Mouse (Mus musculus) heart, adult 2 months (tissue): Measurements from ENCODE around the gene 4930505A04Rik. TPM values are rescaled to one million over a fixed set of nuclear protein-coding genes. Genes with fewer than 3 reads are reported as not detected.
A peak's percentile ranks its signal among the peaks of the same experiment; 100 is the strongest.

Source experiments
- DNase-seq, 2 experiments: peaks; one replicate each; pipeline ENCODE4 v3.0.0; 2021
- H3K27ac ChIP-seq: fragments of 200-600 bp; 2 replicates; pipeline ENCODE4 v1.8.1; 2022
- H3K27me3 ChIP-seq: fragments of 200-500 bp; 2 replicates; pipeline ENCODE4 v1.6.1; 2012; ENCODE audit warnings: mild to moderate bottlenecking, low read length, inconsistent platforms, mixed read lengths; ENCODE audit not compliant: control insufficient read depth, insufficient read depth
- H3K36me3 ChIP-seq: fragments of 200-500 bp; 2 replicates; pipeline ENCODE4 v1.6.1; 2012; ENCODE audit warnings: low read length, inconsistent platforms; ENCODE audit not compliant: control insufficient read depth, insufficient read depth
- H3K4me1 ChIP-seq: fragments of 200-500 bp; 2 replicates; pipeline ENCODE4 v1.6.1; 2011; ENCODE audit warnings: low read length; ENCODE audit not compliant: control insufficient read depth, insufficient read depth
- H3K4me3 ChIP-seq: fragments of 200-600 bp; 2 replicates; pipeline ENCODE4 v1.8.1; 2022
- H3K79me2 ChIP-seq: fragments of 200-500 bp; replicated peaks from 2 replicates; pipeline ENCODE4 v1.6.1; 2012; ENCODE audit warnings: mild to moderate bottlenecking, inconsistent platforms, low read length, moderate library complexity, mixed read lengths; ENCODE audit not compliant: control insufficient read depth, insufficient read depth
- H3K9ac ChIP-seq: fragments of 200-500 bp; 2 replicates; pipeline ENCODE4 v1.6.1; 2012; ENCODE audit warnings: low read depth, mild to moderate bottlenecking, control low read depth, inconsistent platforms, low read length, mixed read lengths
- CTCF ChIP-seq: fragments of 200-600 bp; IDR thresholded peaks from 2 replicates; pipeline ENCODE4 v1.8.1; 2022; ENCODE audit warnings: antibody characterized with exemption, mild to moderate bottlenecking, moderate library complexity
- EP300 ChIP-seq: fragments of 200-500 bp; IDR thresholded peaks from 2 replicates; pipeline ENCODE4 v1.6.1; 2011; ENCODE audit warnings: low read depth, low read length, control low read depth; ENCODE audit not compliant: insufficient read depth
- POLR2A ChIP-seq: fragments of 200-500 bp; IDR thresholded peaks from 2 replicates; pipeline ENCODE4 v1.6.1; 2011; ENCODE audit warnings: mild to moderate bottlenecking, low read depth, low read length, control low read depth; ENCODE audit not compliant: insufficient read depth
- WGBS: fragments of 180-500 bp; shearing (Covaris S2); methylation state at CpG from one replicate; pipeline ENCODE4 v1.1.7; 2018; 5-methylcytosine and 5-hydroxymethylcytosine counted together
- intact Hi-C: fragments of 180-260 bp; cut with DNase I; formaldehyde crosslinking; loops from one replicate; pipeline ENCODE4 v1.15.1; 2025
- long read RNA-seq: library from polyadenylated mRNA; stranded (forward); transcript quantifications from one replicate; pipeline ENCODE4 v2.0.0, GENCODE M21; 2021
- polyA plus RNA-seq: library from polyadenylated mRNA; depleted of rRNA; stranded (reverse); fragments of >200 nt; gene quantifications from 2 replicates; pipeline ENCODE4 v1.2.3, GENCODE M21; 2012; rRNA removed
- total RNA-seq, 2 experiments: library from RNA; stranded (reverse); gene quantifications; 2 replicates each; pipeline ENCODE4 v1.2.3; 2021

The 4930505A04Rik gene
- total RNA-seq (not detected), polyA plus RNA-seq (not detected in 2 replicates)
- long read RNA-seq: 0 reads

DNA sequence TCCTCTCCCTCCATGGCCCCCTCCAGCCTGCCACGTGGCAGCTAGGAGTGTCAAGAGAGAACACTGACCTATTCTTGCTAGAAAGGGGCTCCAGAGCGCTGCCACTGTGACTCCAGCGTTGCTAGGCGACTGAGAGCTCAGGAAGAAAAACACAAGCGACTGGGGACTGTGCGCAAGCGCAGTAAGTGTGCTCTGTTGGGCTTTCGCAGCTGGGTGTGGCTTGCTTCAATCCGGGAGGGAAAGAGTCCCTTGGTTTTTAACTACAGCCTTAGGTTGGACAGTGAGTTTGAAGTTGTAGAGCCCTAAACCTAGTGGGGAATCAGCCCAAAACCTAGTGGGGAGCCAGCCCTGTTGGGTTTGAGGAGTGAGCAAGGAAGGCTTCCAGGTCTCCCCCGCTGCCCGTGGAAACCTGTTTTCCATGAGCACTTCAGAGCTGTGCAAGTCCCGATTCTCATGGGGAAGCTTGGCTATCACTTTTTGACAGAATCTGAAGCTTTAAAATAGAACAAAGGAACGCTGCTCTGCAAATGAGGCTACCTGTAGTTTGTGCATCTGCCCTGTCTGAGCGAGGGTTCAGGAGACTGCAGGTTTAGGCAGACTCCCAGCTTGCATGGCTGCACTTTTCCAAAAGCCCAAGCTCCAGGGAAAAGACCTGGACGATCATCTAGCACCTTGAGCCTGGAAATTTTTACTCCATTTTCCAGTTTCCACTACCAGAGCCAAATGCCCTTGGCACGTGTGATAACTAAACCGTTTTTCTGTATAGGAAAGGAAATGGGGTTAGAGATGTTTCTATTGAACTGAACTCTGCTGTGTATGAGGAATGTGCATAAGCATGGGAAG lies at the start of gene 4930505A04Rik:
TSS of gene 4930505A04Rik (minus strand) at position 77 of the 843 bp plus-strand sequence.
- WGBS: 3% methylated on average over 17 of the region's 17 CpGs
- peak within 1 kb of the TSS; percentile 85 for H3K27ac ChIP-seq
- H3K36me3 ChIP-seq: peaks cover 2% of the 10 kb centered on the region; the same call in 1 of the 2 replicates
- intact Hi-C loops: loop anchor here (1.0 to 10.0 kb wide), 4 partner anchors 45 to 237 kb away; partner anchors contain the start of gene Acyp2
- TF ChIP-seq POLR2A (peak; percentile 81), EP300 (no peak; the same call in 1 of the 2 replicates)
- no peaks in the 10 kb centered on the region for H3K27me3 ChIP-seq
- peaks cover 6% of the 10 kb centered on the region for H3K4me1 ChIP-seq
- peak within 1 kb of the TSS; percentile 49 for H3K4me3 ChIP-seq
- DNase-seq: peak; percentile 80 to 90
- H3K79me2 ChIP-seq: no peaks in the 10 kb centered on the region
- H3K9ac ChIP-seq: peak within 1 kb of the TSS; percentile 62

DNA sequence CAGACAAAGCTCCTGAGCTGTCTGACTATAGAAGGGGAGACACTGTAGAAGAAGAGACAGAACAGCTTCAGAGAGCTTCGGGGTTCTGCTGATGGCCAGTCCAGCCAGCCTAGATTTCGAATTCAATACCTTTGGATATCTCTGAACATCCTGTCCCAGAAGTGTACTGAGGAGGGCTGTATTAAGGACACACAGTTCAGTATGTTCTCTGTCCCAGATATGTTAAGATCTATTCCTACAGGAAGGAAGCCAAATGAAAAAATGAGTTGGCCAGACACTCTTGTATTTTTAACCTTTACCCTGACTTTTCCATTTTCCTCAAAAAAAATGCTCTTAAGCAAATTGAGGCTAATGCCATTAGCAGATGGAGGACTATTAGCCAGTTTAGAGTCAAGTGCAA lies 45.5 kb upstream of the 4930505A04Rik start:
- 35% methylated on average over 2 of the region's 2 CpGs for WGBS
- peaks cover 12% of the 10 kb centered on the region for H3K4me1 ChIP-seq
- peak; percentile 68; the same call in 1 of the 2 replicates for TF ChIP-seq EP300
- TF ChIP-seq CTCF: no peak
- intact Hi-C loops: loop anchor here (1.0 to 5.0 kb wide), 9 partner anchors 32 to 355 kb away; partner anchors contain the start of gene Acyp2
- H3K4me3 ChIP-seq: no peak overlapping the region
- H3K27ac ChIP-seq: peak overlapping the region; percentile 31
- peak in 1 of 2 experiments; percentile 10 for DNase-seq
- no peak overlapping the region for H3K9ac ChIP-seq
- H3K36me3 ChIP-seq: peaks cover 9% of the 10 kb centered on the region
- no peaks in the 10 kb centered on the region for H3K27me3 ChIP-seq
- H3K79me2 ChIP-seq: no peaks in the 10 kb centered on the region

DNA sequence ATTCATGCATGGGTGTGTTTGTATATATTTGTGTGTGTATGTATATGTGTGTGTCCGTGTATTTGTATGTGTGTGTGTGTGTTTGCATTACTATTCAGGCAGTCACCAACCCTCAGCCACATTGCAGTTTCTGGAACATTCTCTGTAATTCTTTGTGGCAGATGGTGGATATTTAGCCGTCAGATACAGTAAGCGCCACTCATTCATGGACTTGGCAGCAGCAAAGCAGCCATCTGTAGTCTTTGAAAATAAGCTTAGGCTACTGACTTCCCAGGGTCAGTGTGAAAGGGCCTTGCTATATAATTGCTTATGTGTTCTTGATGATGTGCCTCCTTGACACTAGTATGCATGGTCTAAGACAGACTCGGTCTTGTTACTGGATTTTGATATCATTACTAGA lies 36.6 kb upstream of the 4930505A04Rik start:
- H3K4me3 ChIP-seq: no peak overlapping the region
- no peaks in the 10 kb centered on the region for H3K4me1 ChIP-seq
- WGBS: 89% methylated on average over 4 of the region's 4 CpGs
- no peak overlapping the region for H3K9ac ChIP-seq
- H3K27me3 ChIP-seq: no peaks in the 10 kb centered on the region
- TF ChIP-seq POLR2A (no peak), CTCF (no peak), EP300 (no peak)
- intact Hi-C loops: no loop called here
- H3K79me2 ChIP-seq: no peaks in the 10 kb centered on the region
- no peak overlapping the region for H3K27ac ChIP-seq
- no peak for DNase-seq
- no peaks in the 10 kb centered on the region for H3K36me3 ChIP-seq

DNA sequence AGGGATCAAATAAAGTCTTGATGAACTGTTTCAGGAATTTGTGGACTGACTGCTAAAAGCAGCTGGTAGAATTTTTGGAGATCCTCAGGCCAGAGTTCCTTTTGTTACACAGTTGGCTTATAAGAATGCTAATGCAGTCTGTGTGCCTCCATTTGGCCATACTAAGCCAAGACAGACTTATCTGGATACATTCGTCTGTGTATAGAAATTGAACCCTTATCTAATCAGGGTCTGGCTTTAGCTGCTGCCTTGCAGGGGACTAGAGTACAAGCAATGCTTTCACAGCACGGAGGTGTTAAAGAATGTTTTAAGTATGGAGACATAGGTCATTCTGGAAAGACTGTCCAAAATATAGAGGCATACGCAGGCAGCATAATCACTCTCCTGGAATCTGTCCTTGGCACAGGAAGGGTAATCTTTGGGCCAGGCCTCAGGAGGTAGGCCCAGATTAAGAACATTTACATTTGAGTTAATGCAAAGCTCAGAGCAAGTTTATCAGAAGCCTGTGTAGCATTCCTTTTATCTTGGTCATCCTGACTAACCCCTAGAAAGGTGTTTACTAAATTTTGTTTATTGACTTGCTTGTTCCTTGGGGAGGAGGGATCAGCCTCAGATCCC lies 27.2 kb upstream of the 4930505A04Rik start:
- no peaks in the 10 kb centered on the region for H3K27me3 ChIP-seq
- H3K27ac ChIP-seq: no peak overlapping the region
- no peaks in the 10 kb centered on the region for H3K36me3 ChIP-seq
- TF ChIP-seq CTCF: no peak
- TF ChIP-seq POLR2A: no peak
- no peak for TF ChIP-seq EP300
- no peaks in the 10 kb centered on the region for H3K79me2 ChIP-seq
- 44% methylated on average over 3 of the region's 3 CpGs for WGBS
- H3K4me1 ChIP-seq: no peaks in the 10 kb centered on the region
- H3K9ac ChIP-seq: no peak overlapping the region
- no peak overlapping the region for H3K4me3 ChIP-seq
- DNase-seq: no peak
- intact Hi-C loops: no loop called here

GRCm38 (mm10) chr11:30497151-30497550 lies 25.5 kb upstream of the 4930505A04Rik start:
- Histone ChIP-seq H3K27ac (no peak overlapping the region), H3K27me3 (no peaks in the 10 kb centered on the region), H3K79me2 (no peaks in the 10 kb centered on the region), H3K4me1 (no peaks in the 10 kb centered on the region), H3K36me3 (no peaks in the 10 kb centered on the region), H3K4me3 (no peak overlapping the region), H3K9ac (no peak overlapping the region)
- 61% methylated on average over 2 of the region's 2 CpGs for WGBS
- TF ChIP-seq POLR2A (no peak), CTCF (no peak), EP300 (no peak)
- no peak for DNase-seq
- intact Hi-C loops: no loop called here

GRCm38 (mm10) chr11:30491515-30492260 lies 20.1 kb upstream of the 4930505A04Rik start:
- no peak overlapping the region for H3K9ac ChIP-seq
- H3K79me2 ChIP-seq: no peaks in the 10 kb centered on the region
- H3K27ac ChIP-seq: no peak overlapping the region
- no peaks in the 10 kb centered on the region for H3K27me3 ChIP-seq
- intact Hi-C loops: no loop called here
- no peaks in the 10 kb centered on the region for H3K36me3 ChIP-seq
- H3K4me1 ChIP-seq: no peaks in the 10 kb centered on the region
- no peak overlapping the region for H3K4me3 ChIP-seq
- DNase-seq: no peak
- TF ChIP-seq POLR2A: no peak
